Mouse (Mus musculus): Measurements from ENCODE around the gene Zdhhc18.
A peak's percentile ranks its signal among the peaks of the same experiment; 100 is the strongest.

The Zdhhc18 gene

DNA sequence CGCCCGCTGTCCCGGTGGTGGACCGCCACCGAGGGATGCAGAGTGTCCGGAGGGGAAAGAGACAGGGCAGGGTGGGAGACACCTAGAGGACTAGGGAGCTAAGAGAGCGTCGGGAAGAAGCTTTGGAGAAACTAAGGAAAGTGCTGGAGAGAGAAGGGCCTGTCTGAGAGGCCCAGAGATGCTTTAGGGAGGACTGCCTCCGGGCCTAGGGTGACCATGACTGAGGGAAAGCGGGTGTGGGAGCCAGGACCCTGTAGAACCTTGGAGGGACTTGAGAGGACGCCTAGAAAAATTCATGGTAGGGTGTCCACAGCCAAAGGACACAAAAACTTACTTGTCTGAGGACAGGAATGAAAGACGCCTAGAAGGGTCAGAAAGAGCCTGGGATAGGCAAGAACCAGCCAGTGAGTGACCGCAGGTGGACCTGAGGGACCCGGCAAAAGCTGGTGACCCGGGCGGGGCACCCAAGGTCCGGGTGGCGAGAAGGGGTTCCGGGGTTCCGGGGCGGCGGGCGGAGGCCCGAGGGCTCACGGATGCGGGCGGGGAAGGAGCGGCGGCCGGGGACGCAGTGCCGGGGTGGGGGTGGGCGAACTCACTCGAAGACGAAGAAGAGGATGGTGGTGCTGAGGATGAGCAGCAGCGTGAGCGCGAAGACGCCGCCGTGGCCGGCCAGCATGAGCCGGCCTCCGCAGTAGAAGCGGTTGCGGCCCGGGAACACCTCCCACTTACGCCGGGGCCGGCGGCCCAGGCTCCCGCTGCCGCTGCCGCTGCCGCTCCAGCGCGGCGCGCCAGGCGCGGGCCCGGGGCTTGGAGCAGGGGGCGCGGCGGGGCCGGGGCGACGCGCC lies 17.2 kb downstream of the Zdhhc18 start:
- ATAC-seq (ENCODE audit: insufficient number of reproducible peaks, low FRiP score, low TSS enrichment) = peak; percentile 16; the same call in 1 of the 2 replicates

GRCm38 (mm10) chr4:133631769-133632411 lies 18.1 kb downstream of the Zdhhc18 start:
- ATAC-seq (ENCODE audit: insufficient number of reproducible peaks, low FRiP score, low TSS enrichment) = no peak

DNA sequence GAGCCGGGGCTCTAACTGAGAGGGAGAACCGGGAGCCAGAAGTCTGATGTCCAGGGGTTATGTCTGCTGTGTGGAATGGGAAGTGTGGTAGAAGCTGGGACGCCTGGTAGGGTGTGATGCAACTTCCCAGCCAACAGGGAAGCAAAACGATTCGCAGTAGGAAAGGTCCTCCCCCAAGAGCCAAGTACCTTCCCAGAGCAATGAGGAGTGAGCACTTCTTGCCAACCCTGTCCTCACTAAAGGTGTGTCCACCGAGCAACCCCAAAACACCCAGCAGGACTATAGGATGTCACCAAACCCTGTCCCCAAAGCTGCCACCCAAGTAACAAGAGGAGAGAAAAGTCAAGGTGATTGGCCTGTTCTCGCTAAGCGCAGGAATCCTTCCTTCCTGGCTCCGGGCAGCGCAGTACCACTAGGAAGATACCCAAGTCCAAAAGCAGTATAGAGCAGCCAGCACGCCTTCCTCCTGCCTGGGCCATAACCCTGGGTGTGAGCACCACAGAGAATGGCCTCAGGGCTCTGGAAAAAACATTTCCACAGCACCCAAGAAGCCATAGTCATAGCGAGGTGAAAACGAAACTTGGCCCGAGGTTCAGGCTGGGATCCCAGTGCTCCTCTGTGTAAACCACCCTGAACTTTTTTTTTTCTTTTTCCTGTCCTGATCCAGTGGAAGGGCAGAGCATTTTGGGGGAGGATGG lies 18.7 kb downstream of the Zdhhc18 start:
- no peak for ATAC-seq (ENCODE audit: insufficient number of reproducible peaks, low FRiP score, low TSS enrichment)

- peak; percentile 41; the same call in 1 of the 2 replicates for ATAC-seq (ENCODE audit: insufficient number of reproducible peaks, low FRiP score, low TSS enrichment)
Observed at GRCm38 (mm10) chr4:133630326-133630920, 19.5 kb downstream of the Zdhhc18 start.

- ATAC-seq (ENCODE audit: insufficient number of reproducible peaks, low FRiP score, low TSS enrichment) = no peak
Observed at GRCm38 (mm10) chr4:133629191-133629590, 20.8 kb downstream of the Zdhhc18 start.

DNA sequence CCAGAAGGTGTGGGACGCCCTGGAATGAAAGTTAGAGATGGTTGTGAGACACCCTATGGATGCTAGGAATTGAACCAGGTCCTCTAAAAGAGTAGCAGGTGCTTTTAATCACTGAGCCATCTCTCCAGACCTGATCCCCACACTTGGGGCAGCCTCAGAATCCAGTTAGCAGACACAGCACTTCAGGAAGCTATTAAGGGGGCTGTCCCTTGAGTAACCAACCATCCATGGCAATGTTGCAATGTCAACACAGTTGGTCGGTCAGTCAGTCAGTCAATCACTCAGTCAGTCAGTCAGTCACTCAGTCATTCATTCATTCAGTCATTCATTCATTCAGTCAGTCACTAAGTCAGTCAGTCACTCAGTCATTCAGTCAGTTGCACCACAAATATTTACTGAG lies 21.4 kb downstream of the Zdhhc18 start:
- no peak for ATAC-seq (ENCODE audit: insufficient number of reproducible peaks, low FRiP score, low TSS enrichment)

- no peak for ATAC-seq (ENCODE audit: insufficient number of reproducible peaks, low FRiP score, low TSS enrichment)
Observed at GRCm38 (mm10) chr4:133627039-133627438, 22.9 kb downstream of the Zdhhc18 start.

DNA sequence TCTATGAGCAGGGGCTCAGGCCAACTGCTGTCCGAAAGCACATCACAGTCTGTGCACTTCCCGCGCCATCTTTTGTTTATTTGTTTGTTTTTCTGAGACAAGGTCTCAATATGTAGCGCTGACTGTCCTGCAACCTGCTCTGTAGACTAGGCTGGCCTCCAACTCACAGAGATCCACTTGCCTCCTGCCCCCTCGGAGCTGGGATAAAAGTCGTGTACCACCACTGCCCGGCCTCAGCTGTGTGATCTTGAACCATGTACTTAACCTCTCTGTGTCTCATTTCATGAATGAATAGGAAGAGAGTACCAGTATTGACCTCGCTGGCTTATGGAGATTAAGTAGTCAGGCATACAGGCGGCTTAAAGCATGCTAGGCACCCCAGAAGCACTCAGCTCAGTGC lies 23.3 kb downstream of the Zdhhc18 start:
- ATAC-seq (ENCODE audit: insufficient number of reproducible peaks, low FRiP score, low TSS enrichment) = no peak

DNA sequence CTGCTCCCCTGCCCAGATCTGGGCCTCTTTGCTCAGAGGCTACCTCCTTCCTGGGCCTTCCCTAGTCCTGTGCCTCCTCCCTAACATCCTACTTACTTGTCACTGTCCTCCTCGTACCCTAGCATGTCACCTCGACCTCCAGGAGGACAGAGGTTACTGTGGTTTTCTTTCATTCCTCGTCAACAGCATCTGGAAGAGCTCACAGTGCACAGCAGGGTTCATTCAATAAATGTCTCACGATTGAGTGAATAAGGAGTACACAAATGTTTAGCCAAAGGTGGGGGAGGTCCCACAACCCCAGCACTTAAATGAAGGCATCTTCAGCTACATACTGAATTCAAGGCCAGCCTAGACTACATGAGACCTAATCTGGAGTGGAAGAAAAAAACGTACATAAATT lies 23.7 kb downstream of the Zdhhc18 start:
- ATAC-seq (ENCODE audit: insufficient number of reproducible peaks, low FRiP score, low TSS enrichment) = no peak

GRCm38 (mm10) chr4:133625621-133626071 lies 24.3 kb downstream of the Zdhhc18 start:
- ATAC-seq (ENCODE audit: insufficient number of reproducible peaks, low FRiP score, low TSS enrichment) = no peak

GRCm38 (mm10) chr4:133624830-133625229 lies 25.1 kb downstream of the Zdhhc18 start:
- no peak for ATAC-seq (ENCODE audit: insufficient number of reproducible peaks, low FRiP score, low TSS enrichment)

DNA sequence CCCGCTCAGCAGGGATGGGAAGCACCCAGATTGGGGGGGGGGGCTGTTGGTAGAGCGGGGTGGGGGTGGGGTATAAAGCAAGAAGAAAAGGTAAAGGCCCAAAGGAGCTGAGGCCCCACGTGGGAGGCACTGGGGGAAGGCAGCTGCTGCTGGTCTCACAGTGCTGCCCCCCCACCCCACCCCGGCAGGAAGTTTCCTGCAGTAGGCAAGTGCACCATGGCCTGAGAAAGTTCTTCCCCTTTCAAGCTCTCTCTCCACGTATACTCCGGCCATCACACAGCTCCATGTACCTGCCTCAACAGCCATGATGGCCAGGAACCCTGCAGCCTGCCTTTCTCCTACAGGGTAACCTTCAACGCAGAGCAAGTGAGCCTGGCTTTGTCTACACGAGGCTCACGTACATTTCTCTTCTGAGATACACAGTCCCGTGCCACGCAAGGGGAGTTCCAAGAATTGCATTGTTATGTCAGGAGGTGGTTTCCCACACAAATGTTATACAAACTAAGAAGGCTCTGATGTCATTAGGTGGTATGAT lies 27.7 kb downstream of the Zdhhc18 start:
- no peak for ATAC-seq (ENCODE audit: insufficient number of reproducible peaks, low FRiP score, low TSS enrichment)

GRCm38 (mm10) chr4:133620668-133621067 lies 29.3 kb downstream of the Zdhhc18 start:
- ATAC-seq (ENCODE audit: insufficient number of reproducible peaks, low FRiP score, low TSS enrichment) = no peak

- no peak for ATAC-seq (ENCODE audit: insufficient number of reproducible peaks, low FRiP score, low TSS enrichment)
Observed at GRCm38 (mm10) chr4:133619473-133620136, 30.3 kb downstream of the Zdhhc18 start.

GRCm38 (mm10) chr4:133617936-133618335 lies 32.0 kb downstream of the Zdhhc18 start:
- no peak for ATAC-seq (ENCODE audit: insufficient number of reproducible peaks, low FRiP score, low TSS enrichment)

DNA sequence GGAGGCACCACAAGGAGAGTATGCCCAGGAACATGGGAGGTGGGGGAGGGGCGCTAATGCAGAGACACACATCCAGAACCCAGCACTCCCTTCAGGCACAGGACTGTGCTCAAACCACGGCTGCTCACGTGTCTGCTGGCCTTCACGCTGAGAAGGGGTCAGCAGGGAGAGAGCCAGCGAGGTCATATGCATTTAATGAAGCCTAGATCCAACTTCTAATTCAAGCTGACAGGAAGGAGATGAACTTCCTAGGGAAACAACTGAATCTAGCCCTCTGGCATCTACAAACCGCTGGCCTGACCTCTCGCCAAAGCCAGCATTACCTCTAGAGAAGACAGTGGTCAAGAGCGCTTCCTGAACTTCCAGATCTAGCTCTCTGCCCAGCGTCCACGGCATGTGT lies 34.5 kb downstream of the Zdhhc18 start:
- ATAC-seq (ENCODE audit: insufficient number of reproducible peaks, low FRiP score, low TSS enrichment) = no peak

GRCm38 (mm10) chr4:133614274-133614761 lies 35.6 kb downstream of the Zdhhc18 start:
- ATAC-seq (ENCODE audit: insufficient number of reproducible peaks, low FRiP score, low TSS enrichment) = no peak

DNA sequence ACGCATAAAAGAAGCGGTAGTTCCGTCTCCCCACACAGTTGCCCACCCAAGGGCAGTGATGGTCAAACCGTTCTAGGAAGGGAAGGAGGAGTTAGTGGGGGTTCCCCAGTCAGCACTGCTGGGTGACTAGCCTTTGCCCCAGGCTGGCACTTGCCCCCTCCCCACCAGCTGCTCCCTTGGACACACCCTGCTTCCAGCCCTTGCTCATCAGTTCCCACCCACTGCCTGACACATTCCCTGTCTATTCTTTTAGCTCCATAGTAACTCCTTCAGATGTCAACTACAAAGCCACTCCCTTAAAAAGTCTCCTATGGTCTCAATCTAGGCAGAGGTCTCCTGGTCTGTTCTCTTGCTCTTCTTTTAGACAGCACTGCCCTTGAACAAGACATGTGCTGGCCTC lies 36.1 kb downstream of the Zdhhc18 start:
- no peak for ATAC-seq (ENCODE audit: insufficient number of reproducible peaks, low FRiP score, low TSS enrichment)

DNA sequence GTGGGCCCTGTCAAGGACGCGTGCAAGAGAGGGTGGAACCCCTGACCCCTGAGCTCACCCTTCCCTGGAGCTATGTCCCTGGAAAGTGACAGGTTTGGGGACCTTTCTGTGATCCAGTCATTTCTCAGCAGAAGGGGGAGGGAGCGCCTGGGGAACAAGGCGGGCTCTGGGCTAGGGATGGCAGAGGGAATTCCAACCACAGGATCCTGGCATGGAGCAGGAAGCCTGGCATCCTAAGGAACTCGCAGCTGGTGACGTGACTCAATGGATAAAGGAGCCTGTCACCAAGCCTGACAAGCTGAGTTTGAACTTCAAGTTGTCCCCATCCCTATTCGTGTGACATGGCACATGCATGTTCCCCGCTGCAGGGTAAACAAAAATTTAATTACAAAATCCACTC lies 36.9 kb downstream of the Zdhhc18 start:
- ATAC-seq (ENCODE audit: insufficient number of reproducible peaks, low FRiP score, low TSS enrichment) = no peak

DNA sequence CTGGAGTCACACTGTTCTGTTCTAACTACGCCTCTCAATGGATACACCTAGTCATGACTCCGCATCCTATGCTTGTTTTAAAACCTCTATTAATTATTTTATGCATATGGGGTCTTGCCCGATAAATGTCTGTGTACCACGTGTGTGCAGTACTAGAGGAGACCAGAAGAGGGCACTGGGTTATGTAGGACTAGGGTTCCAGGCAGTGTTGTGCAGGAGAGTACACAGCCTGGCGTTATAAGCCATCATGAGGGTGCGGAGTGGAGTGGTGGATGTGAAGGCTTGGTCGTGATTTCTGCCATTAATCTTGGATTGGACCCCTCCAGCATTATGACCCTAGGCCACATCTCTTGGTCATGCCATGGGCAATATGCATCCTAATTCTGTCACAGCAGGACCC lies 37.5 kb downstream of the Zdhhc18 start:
- no peak for ATAC-seq (ENCODE audit: insufficient number of reproducible peaks, low FRiP score, low TSS enrichment)
